Mouse (Mus musculus) mouse embryonic stem cell (cell line): ENCODE measurements around the gene Zp2.

ENCODE experiments used
- in situ Hi-C, 2 experiments: fragments of 300-500 bp; cut with MboI; formaldehyde crosslinking; loops; 1 replicate in 1 of 2; 3 replicates in 1 of 2; pipeline ENCODE4 v1.14.3; 2019 to 2020; ENCODE audit warnings: low sequenced_read_pairs in 2 of 2, low pct_unique_long_range_greater_than_20kb in 1 of 2, mixed read lengths in 1 of 2; ENCODE audit not compliant: unreplicated experiment in 1 of 2

Gene Zp2

DNA sequence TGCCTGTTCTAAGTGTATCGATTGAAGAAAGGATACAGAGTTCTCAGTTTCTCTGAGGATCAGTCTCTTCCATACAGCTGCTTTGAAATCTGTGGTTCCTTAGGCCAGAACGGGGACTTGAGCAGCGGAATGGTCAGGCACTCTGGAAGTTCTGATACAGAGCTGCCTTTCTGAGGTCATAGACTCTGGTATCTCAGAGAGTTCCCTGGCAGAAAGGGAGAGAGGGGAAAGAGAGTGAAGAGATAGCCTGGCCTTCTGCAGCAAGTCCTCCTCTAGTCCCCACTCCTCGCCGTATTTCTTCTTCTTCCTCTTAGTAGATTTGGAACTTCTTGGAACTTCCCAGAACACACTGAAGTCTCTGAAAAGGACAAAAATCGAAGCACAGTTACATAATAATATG, 49.9 kb downstream of the Zp2 start, which contains the start of gene Dnah3:
Dnah3 (minus strand) TSS at position 101 of the 400 bp plus-strand sequence.
- in situ Hi-C loops, result loop anchor here in 1 of 2 experiments (10.0 kb wide), 1 partner anchor 110 kb away; the partner anchor contains the start of genes Abca14 and Crym

GRCm38 (mm10) chr7:120094216-120094615, 50.9 kb downstream of the Zp2 start:
- in situ Hi-C loops, result loop anchor here in 1 of 2 experiments (10.0 kb wide), 1 partner anchor 111 kb away; the partner anchor contains the start of genes Abca14 and Crym

DNA sequence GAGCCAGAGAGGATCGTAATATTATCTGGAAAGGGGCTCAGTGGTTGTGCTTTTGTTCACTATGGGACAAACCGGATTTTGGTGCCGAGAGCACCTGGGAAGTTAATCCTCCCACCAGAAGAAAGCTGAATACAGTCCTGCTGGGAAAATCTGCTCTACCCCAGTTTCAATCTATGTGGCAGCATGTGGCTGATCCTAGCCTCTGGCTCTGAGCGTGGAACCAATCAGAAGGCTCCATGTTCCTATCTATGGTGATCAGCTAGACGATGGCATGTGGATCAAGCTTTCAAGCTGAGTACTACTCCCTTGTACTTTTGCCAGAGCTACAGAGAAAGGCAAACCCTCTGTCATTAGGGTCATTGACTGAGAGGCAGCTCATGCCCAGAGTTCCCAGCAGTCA, 52.1 kb downstream of the Zp2 start:
- in situ Hi-C loops, result loop anchor here in 1 of 2 experiments (10.0 kb wide), 1 partner anchor 112 kb away; the partner anchor contains the start of genes Abca14 and Crym

- in situ Hi-C loops, result no loop called here
These were observed 64.9 kb downstream of the Zp2 start for GRCm38 (mm10) chr7:120080177-120080576.
